Mouse (Mus musculus): ENCODE measurements around the gene Rpl35. TPM values are rescaled to one million over a fixed set of nuclear protein-coding genes. Genes with fewer than 3 reads are reported as not detected.
A peak's percentile ranks its signal among the peaks of the same experiment; 100 is the strongest.

Gene Rpl35
- 105 and 184 TPM in 2 replicates for polyA plus RNA-seq (2012; rRNA removed)

- DNase-seq = peak; percentile 75
- TF ChIP-seq CTCF (conservative IDR thresholded peaks at IDR 0.05; ENCODE audit: insufficient read depth, insufficient read length, low read depth, low read length) = 0 out of 2 replicates have a peak, but pooled peaks have one; percentile 14
- no peak for TF ChIP-seq POLR2A (IDR thresholded peaks at IDR 0.05; ENCODE audit: low read depth, low read length)
- 8% methylated on average over 15 of the region's 15 CpGs for WGBS
- H3K36me3 ChIP-seq (ENCODE audit: control insufficient read depth, insufficient read depth, low read length) = no peaks in the 10 kb centered on the region; the same call in 1 of the 2 replicates
- H3K27ac ChIP-seq (ENCODE audit: insufficient read depth, low read depth, low read length) = peak within 1 kb of the TSS; percentile 22; the same call in 1 of the 2 replicates
- H3K4me3 ChIP-seq (ENCODE audit: insufficient read depth, low read depth, low read length) = peak within 1 kb of the TSS; percentile 79
- peaks cover 24% of the 10 kb centered on the region for H3K4me1 ChIP-seq (ENCODE audit: control insufficient read depth, insufficient read depth, low read length)
- H3K27me3 ChIP-seq (replicated peaks; ENCODE audit: control insufficient read depth, insufficient read depth, low read length) = no peaks in the 10 kb centered on the region
Observed at GRCm38 (mm10) chr2:39005574-39006079, at the start of gene Rpl35. Gene Rpl35 (minus strand): TSS chr2:39005624.

GRCm38 (mm10) chr2:39048515-39048914, 43.1 kb upstream of the Rpl35 start:
- TF ChIP-seq CTCF (conservative IDR thresholded peaks at IDR 0.05; ENCODE audit: insufficient read depth, insufficient read length, low read depth, low read length) (no peak), POLR2A (IDR thresholded peaks at IDR 0.05; ENCODE audit: low read depth, low read length) (no peak)
- Histone ChIP-seq H3K27ac (ENCODE audit: insufficient read depth, low read depth, low read length) (no peak overlapping the region), H3K27me3 (replicated peaks; ENCODE audit: control insufficient read depth, insufficient read depth, low read length) (no peaks in the 10 kb centered on the region), H3K36me3 (ENCODE audit: control insufficient read depth, insufficient read depth, low read length) (peaks cover 5% of the 10 kb centered on the region), H3K4me1 (ENCODE audit: control insufficient read depth, insufficient read depth, low read length) (no peaks in the 10 kb centered on the region), H3K4me3 (ENCODE audit: insufficient read depth, low read depth, low read length) (no peak overlapping the region)
- WGBS = 90% methylated on average over 1 of the region's 1 CpGs
- DNase-seq = no peak

- Histone ChIP-seq H3K4me1 (ENCODE audit: control insufficient read depth, insufficient read depth, low read length) (no peaks in the 10 kb centered on the region), H3K27ac (ENCODE audit: insufficient read depth, low read depth, low read length) (no peak overlapping the region), H3K27me3 (replicated peaks; ENCODE audit: control insufficient read depth, insufficient read depth, low read length) (no peaks in the 10 kb centered on the region), H3K36me3 (ENCODE audit: control insufficient read depth, insufficient read depth, low read length) (peaks cover 2% of the 10 kb centered on the region), H3K4me3 (ENCODE audit: insufficient read depth, low read depth, low read length) (no peak overlapping the region)
- TF ChIP-seq CTCF (conservative IDR thresholded peaks at IDR 0.05; ENCODE audit: insufficient read depth, insufficient read length, low read depth, low read length) = no peak
- no peak for TF ChIP-seq POLR2A (IDR thresholded peaks at IDR 0.05; ENCODE audit: low read depth, low read length)
- WGBS = 98% methylated on average over 1 of the region's 1 CpGs
- no peak for DNase-seq
Observed at GRCm38 (mm10) chr2:39040215-39040614, 34.8 kb upstream of the Rpl35 start.

- Histone ChIP-seq H3K4me3 (ENCODE audit: insufficient read depth, low read depth, low read length) (no peak overlapping the region), H3K4me1 (ENCODE audit: control insufficient read depth, insufficient read depth, low read length) (no peaks in the 10 kb centered on the region), H3K27ac (ENCODE audit: insufficient read depth, low read depth, low read length) (no peak overlapping the region), H3K36me3 (ENCODE audit: control insufficient read depth, insufficient read depth, low read length) (peaks cover 10% of the 10 kb centered on the region), H3K27me3 (replicated peaks; ENCODE audit: control insufficient read depth, insufficient read depth, low read length) (no peaks in the 10 kb centered on the region)
- WGBS = 93% methylated on average over 1 of the region's 1 CpGs
- DNase-seq = no peak
- TF ChIP-seq POLR2A (IDR thresholded peaks at IDR 0.05; ENCODE audit: low read depth, low read length) (no peak), CTCF (conservative IDR thresholded peaks at IDR 0.05; ENCODE audit: insufficient read depth, insufficient read length, low read depth, low read length) (no peak)
Observed at GRCm38 (mm10) chr2:39031611-39032010, 26.2 kb upstream of the Rpl35 start.

GRCm38 (mm10) chr2:39020004-39020403, 14.6 kb upstream of the Rpl35 start:
- no peak for DNase-seq
- Histone ChIP-seq H3K27ac (ENCODE audit: insufficient read depth, low read depth, low read length) (no peak overlapping the region), H3K4me3 (ENCODE audit: insufficient read depth, low read depth, low read length) (no peak overlapping the region), H3K27me3 (replicated peaks; ENCODE audit: control insufficient read depth, insufficient read depth, low read length) (no peaks in the 10 kb centered on the region), H3K4me1 (ENCODE audit: control insufficient read depth, insufficient read depth, low read length) (no peaks in the 10 kb centered on the region), H3K36me3 (ENCODE audit: control insufficient read depth, insufficient read depth, low read length) (peaks cover 16% of the 10 kb centered on the region)
- no peak for TF ChIP-seq POLR2A (IDR thresholded peaks at IDR 0.05; ENCODE audit: low read depth, low read length)
- no peak for TF ChIP-seq CTCF (conservative IDR thresholded peaks at IDR 0.05; ENCODE audit: insufficient read depth, insufficient read length, low read depth, low read length)
- 94% methylated on average over 1 of the region's 1 CpGs for WGBS

GRCm38 (mm10) chr2:39016581-39016980, 11.2 kb upstream of the Rpl35 start:
- no peaks in the 10 kb centered on the region for H3K27me3 ChIP-seq (replicated peaks; ENCODE audit: control insufficient read depth, insufficient read depth, low read length)
- TF ChIP-seq CTCF (conservative IDR thresholded peaks at IDR 0.05; ENCODE audit: insufficient read depth, insufficient read length, low read depth, low read length) = no peak
- no peak for TF ChIP-seq POLR2A (IDR thresholded peaks at IDR 0.05; ENCODE audit: low read depth, low read length)
- no peak overlapping the region for H3K4me3 ChIP-seq (ENCODE audit: insufficient read depth, low read depth, low read length)
- H3K27ac ChIP-seq (ENCODE audit: insufficient read depth, low read depth, low read length) = no peak overlapping the region
- H3K36me3 ChIP-seq (ENCODE audit: control insufficient read depth, insufficient read depth, low read length) = peaks cover 14% of the 10 kb centered on the region
- WGBS = 70% methylated on average over 3 of the region's 3 CpGs
- 0 out of 2 replicates have a peak, but pooled peaks cover 3% of the 10 kb centered on the region for H3K4me1 ChIP-seq (ENCODE audit: control insufficient read depth, insufficient read depth, low read length)
- DNase-seq = no peak

GRCm38 (mm10) chr2:39012768-39013279, 7.4 kb upstream of the Rpl35 start:
- Histone ChIP-seq H3K36me3 (ENCODE audit: control insufficient read depth, insufficient read depth, low read length) (peaks cover 7% of the 10 kb centered on the region), H3K4me1 (ENCODE audit: control insufficient read depth, insufficient read depth, low read length) (peaks cover 15% of the 10 kb centered on the region), H3K27me3 (replicated peaks; ENCODE audit: control insufficient read depth, insufficient read depth, low read length) (no peaks in the 10 kb centered on the region), H3K27ac (ENCODE audit: insufficient read depth, low read depth, low read length) (no peak overlapping the region), H3K4me3 (ENCODE audit: insufficient read depth, low read depth, low read length) (no peak overlapping the region)
- no peak for DNase-seq
- no peak for TF ChIP-seq CTCF (conservative IDR thresholded peaks at IDR 0.05; ENCODE audit: insufficient read depth, insufficient read length, low read depth, low read length)
- TF ChIP-seq POLR2A (IDR thresholded peaks at IDR 0.05; ENCODE audit: low read depth, low read length) = no peak
- WGBS = 69% methylated on average over 7 of the region's 7 CpGs
